Mouse (Mus musculus) hindbrain, embryonic 11.5 days (tissue): Measurements from ENCODE around the gene Btg2. TPM values are rescaled to one million over a fixed set of nuclear protein-coding genes. Genes with fewer than 3 reads are reported as not detected.

ENCODE experiments used
- ATAC-seq: fragments of 200-750 bp; cut with Nextera tagmentation; 2 replicates; pipeline ENCODE4 v1.8.0; 2017; ENCODE audit warnings: mild to moderate bottlenecking, moderate TSS enrichment, moderate library complexity; ENCODE audit not compliant: low FRiP score
- DNase-seq: peaks from one replicate; pipeline ENCODE4 v3.0.0-alpha.2; 2015; ENCODE audit warnings: low spot score
- H3K27ac ChIP-seq: fragments of 300-500 bp; sonication (generic); 2 replicates; pipeline ENCODE4 v1.5.1; 2014; ENCODE audit warnings: mild to moderate bottlenecking, low read depth, low read length
- H3K27me3 ChIP-seq: fragments of 300-500 bp; sonication (generic); 2 replicates; pipeline ENCODE4 v1.6.1; 2014; ENCODE audit warnings: mild to moderate bottlenecking, low read length, moderate library complexity, mixed read lengths; ENCODE audit not compliant: control insufficient read depth, insufficient read depth
- H3K36me3 ChIP-seq: fragments of 300-500 bp; sonication (generic); 2 replicates; pipeline ENCODE4 v1.6.1; 2014; ENCODE audit warnings: mild to moderate bottlenecking, low read length, moderate library complexity, mixed read lengths; ENCODE audit not compliant: control insufficient read depth, insufficient read depth
- H3K4me1 ChIP-seq: fragments of 300-500 bp; sonication (generic); replicated peaks from 2 replicates; pipeline ENCODE4 v1.6.1; 2014; ENCODE audit warnings: low read length, mixed read lengths; ENCODE audit not compliant: control insufficient read depth, insufficient read depth
- H3K4me2 ChIP-seq: fragments of 300-500 bp; sonication (generic); replicated peaks from 2 replicates; pipeline ENCODE4 v1.6.1; 2014; ENCODE audit warnings: mild to moderate bottlenecking, low read depth, low read length
- H3K4me3 ChIP-seq: fragments of 300-500 bp; sonication (generic); 2 replicates; pipeline ENCODE4 v1.5.1; 2014; ENCODE audit warnings: low read depth, low read length
- H3K9ac ChIP-seq: fragments of 300-500 bp; sonication (generic); 2 replicates; pipeline ENCODE4 v1.6.1; 2014; ENCODE audit warnings: low read depth, low read length
- H3K9me3 ChIP-seq: fragments of 300-500 bp; sonication (generic); 2 replicates; pipeline ENCODE4 v1.6.1; 2016; ENCODE audit warnings: low read length; ENCODE audit not compliant: control insufficient read depth
- WGBS: fragments of 180-500 bp; shearing (Covaris S2); extraction: QIAGEN DNeasy Blood & Tissue Kit; methylation state at CpG from one replicate; pipeline ENCODE4 v1.1.7; 2014; 5-methylcytosine and 5-hydroxymethylcytosine counted together
- polyA plus RNA-seq: library from polyadenylated mRNA; unstranded; fragments of >200 nt; fragmentation: Nextera tagmentation; extraction: Ambion mirVana; gene quantifications from 2 replicates; pipeline ENCODE4 v1.2.1, GENCODE M21; 2014

Gene Btg2
- polyA plus RNA-seq, 1 experiment from 2014 or later: 107 TPM

DNA sequence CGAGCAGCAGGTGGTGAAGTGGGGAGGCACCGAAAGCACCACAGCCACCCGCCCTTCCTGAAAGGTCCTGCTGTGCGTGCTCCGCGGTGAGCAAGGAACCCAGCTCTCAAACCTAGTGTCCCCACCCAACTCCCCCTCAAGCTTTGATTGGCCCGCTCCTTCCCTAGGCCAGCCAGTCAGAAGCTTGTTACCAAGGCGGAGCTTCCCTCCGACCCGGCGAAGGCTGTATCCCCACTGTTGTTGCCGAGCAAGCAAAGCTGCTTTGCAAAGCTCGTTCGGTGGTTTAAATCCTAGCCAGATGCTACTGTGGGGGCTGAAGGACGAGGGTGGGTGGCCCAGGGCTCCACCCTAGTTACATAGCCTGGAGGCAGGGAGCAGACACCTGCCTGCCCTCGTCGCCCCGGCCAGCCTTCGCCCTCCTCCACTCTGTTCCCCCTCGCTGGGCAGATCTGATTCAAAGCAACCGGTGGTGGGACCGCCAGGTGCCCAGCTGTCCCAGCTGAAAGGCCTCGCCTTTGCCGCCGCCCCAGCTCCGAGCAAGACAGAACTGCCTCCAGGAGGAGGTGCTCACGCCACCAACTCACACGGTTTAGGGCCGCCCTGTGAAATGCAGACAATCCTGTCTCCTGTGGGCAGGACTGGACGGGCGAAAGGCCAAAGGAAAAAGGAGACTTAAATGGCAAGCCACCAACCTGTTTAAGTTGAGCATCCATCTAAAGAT lies 17.9 kb downstream of the Btg2 start:
- peak; percentile 74 for ATAC-seq
- under 1% methylated on average over 31 of the region's 31 CpGs for WGBS
- peaks cover 29% of the 10 kb centered on the region for H3K4me1 ChIP-seq

GRCm38 (mm10) chr1:134059739-134060695 lies 18.9 kb downstream of the Btg2 start:
- Histone ChIP-seq H3K9me3 (no peaks in the 10 kb centered on the region), H3K27me3 (no peaks in the 10 kb centered on the region), H3K4me3 (peak overlapping the region; percentile 28; the same call in 1 of the 2 replicates), H3K9ac (peak overlapping the region; percentile 35), H3K4me1 (peaks cover 25% of the 10 kb centered on the region), H3K27ac (peak overlapping the region; percentile 99), H3K4me2 (peak overlapping the region; percentile 60), H3K36me3 (no peaks in the 10 kb centered on the region)
- DNase-seq (no peak), ATAC-seq (no peak)
- 74% methylated on average over 16 of the region's 16 CpGs for WGBS

More for the DNA sequence above, 17.9 kb downstream of the Btg2 start:
- Histone ChIP-seq H3K27me3 (no peaks in the 10 kb centered on the region), H3K9ac (peak overlapping the region; percentile 51), H3K9me3 (no peaks in the 10 kb centered on the region), H3K4me2 (peak overlapping the region; percentile 60), H3K27ac (peak overlapping the region; percentile 99), H3K36me3 (no peaks in the 10 kb centered on the region), H3K4me3 (peak overlapping the region; percentile 28)
- peak; percentile 85 for DNase-seq

DNA sequence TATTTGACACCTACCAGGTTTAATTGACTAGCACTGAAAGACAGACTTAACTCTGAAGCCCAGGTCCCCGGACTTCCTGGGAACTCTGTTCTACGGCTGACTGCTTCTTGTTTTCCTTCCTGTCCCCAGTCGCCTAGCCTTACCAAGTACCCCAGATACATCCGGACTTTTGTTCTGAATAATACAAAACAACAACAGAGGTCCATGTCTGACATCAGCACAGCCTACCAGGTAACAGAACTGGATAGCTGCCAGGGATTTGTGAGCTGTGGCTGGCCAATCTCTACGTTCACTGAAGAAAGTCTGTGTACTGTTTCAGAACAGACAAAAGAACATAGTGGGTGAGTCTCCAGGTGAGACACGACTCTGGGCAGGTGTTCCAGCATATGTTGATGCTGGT lies 20.1 kb downstream of the Btg2 start:
- DNase-seq (no peak), ATAC-seq (no peak)
- Histone ChIP-seq H3K9ac (no peak overlapping the region), H3K4me2 (no peak overlapping the region), H3K27me3 (no peaks in the 10 kb centered on the region), H3K4me1 (peaks cover 13% of the 10 kb centered on the region), H3K4me3 (no peak overlapping the region), H3K36me3 (no peaks in the 10 kb centered on the region), H3K27ac (no peak overlapping the region), H3K9me3 (no peaks in the 10 kb centered on the region)
- 70% methylated on average over 6 of the region's 6 CpGs for WGBS

- DNase-seq (no peak), ATAC-seq (no peak)
- Histone ChIP-seq H3K27me3 (no peaks in the 10 kb centered on the region), H3K4me3 (no peak overlapping the region), H3K9ac (no peak overlapping the region), H3K9me3 (no peaks in the 10 kb centered on the region), H3K27ac (no peak overlapping the region), H3K36me3 (no peaks in the 10 kb centered on the region), H3K4me1 (peaks cover 9% of the 10 kb centered on the region), H3K4me2 (no peak overlapping the region)
- WGBS: 82% methylated on average over 8 of the region's 8 CpGs
Measured at GRCm38 (mm10) chr1:134057736-134058135, 21.2 kb downstream of the Btg2 start.

DNA sequence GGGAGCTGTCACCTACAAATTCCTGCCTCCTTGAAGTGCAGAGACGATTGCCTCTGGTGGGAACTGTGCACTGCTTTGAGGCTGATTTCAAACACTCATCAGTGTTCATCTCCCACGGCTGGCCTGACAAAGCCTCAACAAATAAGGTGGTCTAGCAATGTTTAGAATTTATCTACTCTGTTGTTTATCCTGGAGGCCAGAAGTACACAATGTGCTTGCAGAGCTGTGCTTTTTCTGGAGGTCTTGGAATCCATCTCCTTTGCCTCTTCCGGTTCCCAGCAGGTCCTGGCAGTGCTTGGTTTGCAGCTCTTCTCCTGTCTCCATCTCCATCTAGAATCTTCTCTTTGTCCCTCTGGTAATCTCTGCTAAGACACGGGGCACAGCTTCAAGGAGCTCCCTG lies 22.6 kb downstream of the Btg2 start:
- no peaks in the 10 kb centered on the region for H3K36me3 ChIP-seq
- DNase-seq (no peak), ATAC-seq (no peak)
- peaks cover 2% of the 10 kb centered on the region for H3K4me1 ChIP-seq
- 74% methylated on average over 4 of the region's 4 CpGs for WGBS
- no peak overlapping the region for H3K9ac ChIP-seq
- no peaks in the 10 kb centered on the region for H3K9me3 ChIP-seq
- no peaks in the 10 kb centered on the region for H3K27me3 ChIP-seq
- H3K4me3 ChIP-seq: no peak overlapping the region
- H3K4me2 ChIP-seq: no peak overlapping the region
- no peak overlapping the region for H3K27ac ChIP-seq

DNA sequence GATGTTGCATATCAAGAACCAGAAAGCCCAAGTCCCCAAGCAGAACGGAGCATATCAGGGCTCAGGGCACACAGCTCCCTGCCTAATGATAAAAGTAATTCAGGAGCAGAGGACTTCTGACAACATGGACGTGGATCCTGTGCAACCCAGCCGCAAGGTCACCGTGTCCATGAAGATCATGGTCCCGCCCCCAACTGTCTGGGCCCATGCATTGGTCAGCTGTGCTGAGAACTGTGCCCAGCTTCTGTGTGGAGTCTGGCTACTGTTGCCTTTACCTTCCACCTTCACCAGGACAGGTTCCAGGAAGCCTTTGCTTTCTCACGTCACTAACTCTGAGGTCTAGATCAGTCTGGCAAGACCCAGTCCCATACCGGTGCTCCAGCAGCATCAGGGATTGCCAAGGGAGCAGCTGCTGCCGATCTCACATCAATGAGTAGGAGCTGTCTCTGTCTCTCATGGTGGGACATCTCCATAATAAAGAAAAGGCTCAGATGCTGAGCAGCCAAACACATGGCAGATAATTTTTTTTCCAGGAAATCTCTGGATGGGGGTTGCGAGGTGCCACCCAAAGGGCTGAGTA lies 23.2 kb downstream of the Btg2 start:
- no peaks in the 10 kb centered on the region; the same call in 1 of the 2 replicates for H3K4me1 ChIP-seq
- H3K4me2 ChIP-seq: no peak overlapping the region
- WGBS: 83% methylated on average over 9 of the region's 9 CpGs
- no peak overlapping the region for H3K4me3 ChIP-seq
- H3K9me3 ChIP-seq: no peaks in the 10 kb centered on the region
- ATAC-seq (no peak), DNase-seq (no peak)
- no peaks in the 10 kb centered on the region for H3K27me3 ChIP-seq
- no peaks in the 10 kb centered on the region for H3K36me3 ChIP-seq
- no peak overlapping the region for H3K9ac ChIP-seq
- no peak overlapping the region for H3K27ac ChIP-seq

GRCm38 (mm10) chr1:134055058-134055457 lies 23.9 kb downstream of the Btg2 start:
- no peaks in the 10 kb centered on the region for H3K27me3 ChIP-seq
- H3K4me1 ChIP-seq: no peaks in the 10 kb centered on the region; the same call in 1 of the 2 replicates
- H3K9me3 ChIP-seq: no peaks in the 10 kb centered on the region
- no peak overlapping the region for H3K4me3 ChIP-seq
- H3K27ac ChIP-seq: no peak overlapping the region
- WGBS: 75% methylated on average over 9 of the region's 9 CpGs
- no peak for ATAC-seq
- H3K36me3 ChIP-seq: no peaks in the 10 kb centered on the region
- H3K9ac ChIP-seq: no peak overlapping the region
- no peak for DNase-seq
- H3K4me2 ChIP-seq: no peak overlapping the region

DNA sequence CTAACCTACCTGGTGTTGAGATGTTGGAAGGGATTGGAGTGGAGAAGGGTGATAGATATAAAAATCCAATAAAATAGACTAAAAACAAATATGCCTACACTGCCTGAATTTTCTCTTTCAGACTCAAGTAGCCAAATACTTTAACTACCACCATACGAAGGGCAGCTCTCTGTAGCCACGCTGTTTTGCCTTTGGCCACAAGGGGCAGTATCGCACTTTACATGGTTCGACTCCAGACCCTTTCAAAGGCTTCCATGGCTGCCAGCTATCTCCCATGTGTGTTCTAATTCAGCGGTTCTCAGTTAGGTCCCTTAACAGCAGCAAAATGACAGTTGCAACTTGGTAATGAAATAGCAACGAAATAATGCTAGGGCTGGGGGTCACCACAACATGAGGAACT lies 25.7 kb downstream of the Btg2 start:
- ATAC-seq (peak; percentile 54; the same call in 1 of the 2 replicates), DNase-seq (peak; percentile 89)
- no peaks in the 10 kb centered on the region for H3K9me3 ChIP-seq
- H3K4me1 ChIP-seq: no peaks in the 10 kb centered on the region
- no peaks in the 10 kb centered on the region for H3K36me3 ChIP-seq
- H3K27ac ChIP-seq: no peak overlapping the region
- WGBS: 6% methylated on average over 6 of the region's 6 CpGs
- no peaks in the 10 kb centered on the region for H3K27me3 ChIP-seq
- no peak overlapping the region for H3K9ac ChIP-seq
- H3K4me2 ChIP-seq: no peak overlapping the region
- H3K4me3 ChIP-seq: no peak overlapping the region
